Mouse (Mus musculus): Measurements from ENCODE around the gene Gas2. TPM values are rescaled to one million over a fixed set of nuclear protein-coding genes. Genes with fewer than 3 reads are reported as not detected.

Gene Gas2
- polyA plus RNA-seq, 1 experiment from 2014 or later, result 17.5 TPM

- Histone ChIP-seq H3K27me3 (ENCODE audit: control insufficient read depth, insufficient read depth, low read length) (no peaks in the 10 kb centered on the region), H3K4me3 (ENCODE audit: low read depth, low read length) (no peak overlapping the region), H3K27ac (ENCODE audit: low read length) (no peak overlapping the region), H3K4me1 (ENCODE audit: control insufficient read depth, insufficient read depth, low read length) (no peaks in the 10 kb centered on the region), H3K9ac (replicated peaks; ENCODE audit: low read depth, low read length) (no peak overlapping the region), H3K9me3 (ENCODE audit: control insufficient read depth, low read depth, low read length) (no peaks in the 10 kb centered on the region), H3K4me2 (replicated peaks; ENCODE audit: low read depth, low read length) (no peak overlapping the region), H3K36me3 (ENCODE audit: control insufficient read depth, insufficient read depth, low read length) (no peaks in the 10 kb centered on the region; the same call in 1 of the 2 replicates)
- WGBS, result 80% methylated on average over 4 of the region's 4 CpGs
- ATAC-seq (ENCODE audit: insufficient number of reproducible peaks, insufficient read depth, low FRiP score, low read depth), result no peak
Observed at GRCm38 (mm10) chr7:51931217-51931616, 69.4 kb downstream of the Gas2 start.

DNA sequence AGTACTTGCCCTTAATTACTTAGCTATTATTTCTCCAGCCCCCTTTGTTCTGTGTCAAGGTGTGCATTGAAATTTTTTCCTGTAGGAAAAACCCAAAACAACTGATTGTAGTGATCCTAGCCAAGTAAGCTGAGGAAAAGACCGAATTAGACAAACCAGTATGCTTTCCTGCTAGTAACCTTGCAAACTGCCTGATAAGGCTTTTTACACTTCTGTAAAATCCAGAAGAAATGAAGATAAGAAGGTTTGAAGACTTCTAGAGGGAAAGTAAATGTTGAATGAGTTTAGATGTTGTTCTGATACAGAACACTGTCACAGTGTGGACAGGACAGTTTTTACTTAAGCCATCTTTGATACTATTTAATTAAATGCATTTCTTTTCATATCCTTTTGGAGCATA, 75.5 kb downstream of the Gas2 start:
- no peak overlapping the region for H3K4me3 ChIP-seq (ENCODE audit: low read depth, low read length)
- H3K9ac ChIP-seq (replicated peaks; ENCODE audit: low read depth, low read length), result no peak overlapping the region
- no peaks in the 10 kb centered on the region for H3K9me3 ChIP-seq (ENCODE audit: control insufficient read depth, low read depth, low read length)
- 84% methylated on average over 1 of the region's 1 CpGs for WGBS
- no peaks in the 10 kb centered on the region for H3K27me3 ChIP-seq (ENCODE audit: control insufficient read depth, insufficient read depth, low read length)
- no peaks in the 10 kb centered on the region for H3K4me1 ChIP-seq (ENCODE audit: control insufficient read depth, insufficient read depth, low read length)
- H3K27ac ChIP-seq (ENCODE audit: low read length), result no peak overlapping the region
- no peaks in the 10 kb centered on the region for H3K36me3 ChIP-seq (ENCODE audit: control insufficient read depth, insufficient read depth, low read length)
- ATAC-seq (ENCODE audit: insufficient number of reproducible peaks, insufficient read depth, low FRiP score, low read depth), result no peak
- no peak overlapping the region for H3K4me2 ChIP-seq (replicated peaks; ENCODE audit: low read depth, low read length)

DNA sequence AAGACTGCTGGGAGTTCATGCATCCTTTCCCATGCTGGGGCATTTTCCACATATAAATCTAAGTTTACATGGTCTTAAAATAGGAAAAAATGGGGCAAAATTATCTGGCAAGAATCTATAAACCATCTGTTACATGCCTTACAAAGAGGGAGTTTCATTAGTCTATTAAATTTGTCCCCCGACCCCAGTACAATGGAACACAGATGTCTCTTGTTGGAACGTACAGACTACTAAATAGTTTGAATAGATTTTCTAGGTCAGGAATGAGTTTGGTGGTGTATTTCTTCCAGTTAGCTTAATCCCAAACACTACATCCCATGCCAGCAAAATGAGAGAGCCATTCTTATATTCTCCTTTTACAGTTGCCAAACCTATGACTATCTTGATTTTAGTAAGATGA, 78.6 kb downstream of the Gas2 start:
- Histone ChIP-seq H3K4me2 (replicated peaks; ENCODE audit: low read depth, low read length) (no peak overlapping the region), H3K27ac (ENCODE audit: low read length) (no peak overlapping the region), H3K9ac (replicated peaks; ENCODE audit: low read depth, low read length) (no peak overlapping the region), H3K9me3 (ENCODE audit: control insufficient read depth, low read depth, low read length) (no peaks in the 10 kb centered on the region), H3K4me3 (ENCODE audit: low read depth, low read length) (no peak overlapping the region), H3K4me1 (ENCODE audit: control insufficient read depth, insufficient read depth, low read length) (no peaks in the 10 kb centered on the region), H3K36me3 (ENCODE audit: control insufficient read depth, insufficient read depth, low read length) (no peaks in the 10 kb centered on the region), H3K27me3 (ENCODE audit: control insufficient read depth, insufficient read depth, low read length) (no peaks in the 10 kb centered on the region)
- WGBS, result 77% methylated on average over 2 of the region's 2 CpGs
- ATAC-seq (ENCODE audit: insufficient number of reproducible peaks, insufficient read depth, low FRiP score, low read depth), result no peak

GRCm38 (mm10) chr7:51955424-51956041, 93.7 kb downstream of the Gas2 start:
- 58% methylated on average over 9 of the region's 9 CpGs for WGBS
- no peak overlapping the region for H3K4me3 ChIP-seq (ENCODE audit: low read depth, low read length)
- no peak overlapping the region for H3K9ac ChIP-seq (replicated peaks; ENCODE audit: low read depth, low read length)
- H3K4me1 ChIP-seq (ENCODE audit: control insufficient read depth, insufficient read depth, low read length), result no peaks in the 10 kb centered on the region
- no peaks in the 10 kb centered on the region for H3K36me3 ChIP-seq (ENCODE audit: control insufficient read depth, insufficient read depth, low read length)
- no peaks in the 10 kb centered on the region for H3K27me3 ChIP-seq (ENCODE audit: control insufficient read depth, insufficient read depth, low read length)
- H3K27ac ChIP-seq (ENCODE audit: low read length), result no peak overlapping the region
- no peak for ATAC-seq (ENCODE audit: insufficient number of reproducible peaks, insufficient read depth, low FRiP score, low read depth)
- no peak overlapping the region for H3K4me2 ChIP-seq (replicated peaks; ENCODE audit: low read depth, low read length)
- H3K9me3 ChIP-seq (ENCODE audit: control insufficient read depth, low read depth, low read length), result no peaks in the 10 kb centered on the region

GRCm38 (mm10) chr7:51957766-51958165, 96.0 kb downstream of the Gas2 start:
- H3K4me2 ChIP-seq (replicated peaks; ENCODE audit: low read depth, low read length), result no peak overlapping the region
- H3K27ac ChIP-seq (ENCODE audit: low read length), result no peak overlapping the region
- ATAC-seq (ENCODE audit: insufficient number of reproducible peaks, insufficient read depth, low FRiP score, low read depth), result no peak
- H3K9ac ChIP-seq (replicated peaks; ENCODE audit: low read depth, low read length), result no peak overlapping the region
- no peaks in the 10 kb centered on the region for H3K36me3 ChIP-seq (ENCODE audit: control insufficient read depth, insufficient read depth, low read length)
- H3K4me3 ChIP-seq (ENCODE audit: low read depth, low read length), result no peak overlapping the region
- H3K27me3 ChIP-seq (ENCODE audit: control insufficient read depth, insufficient read depth, low read length), result no peaks in the 10 kb centered on the region
- H3K9me3 ChIP-seq (ENCODE audit: control insufficient read depth, low read depth, low read length), result no peaks in the 10 kb centered on the region
- no peaks in the 10 kb centered on the region for H3K4me1 ChIP-seq (ENCODE audit: control insufficient read depth, insufficient read depth, low read length)

DNA sequence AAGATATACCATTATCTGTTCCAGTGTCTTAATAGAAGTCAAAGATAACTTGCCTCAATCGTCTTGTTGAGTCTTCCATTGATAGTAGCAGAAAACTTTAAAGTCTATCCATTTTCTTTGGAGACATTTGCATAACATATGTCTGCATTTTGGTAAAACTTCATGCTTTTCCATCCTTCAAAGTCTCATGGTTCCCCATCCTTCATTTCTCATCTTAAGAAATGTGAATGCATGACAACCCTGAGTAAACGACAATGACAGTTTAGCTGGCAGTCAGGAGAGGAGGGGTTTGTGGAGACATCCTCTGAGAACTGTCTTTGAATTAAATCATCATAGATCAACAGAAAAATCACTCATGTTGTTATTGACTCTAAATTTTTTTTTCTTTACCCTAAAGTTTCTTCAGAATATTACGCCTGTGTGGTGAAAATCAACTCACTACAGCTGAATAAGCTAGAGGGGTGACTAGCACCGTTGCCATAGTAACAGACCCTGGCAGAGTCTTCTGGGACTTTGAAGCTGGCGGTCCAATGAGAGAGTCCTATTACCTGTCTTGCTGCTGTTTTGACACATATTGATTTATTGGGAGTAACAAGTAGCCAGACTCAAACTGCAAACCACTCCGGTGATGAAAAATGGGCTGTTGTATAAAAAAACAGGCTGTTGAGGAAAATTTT, 99.0 kb downstream of the Gas2 start:
- Histone ChIP-seq H3K27me3 (ENCODE audit: control insufficient read depth, insufficient read depth, low read length) (no peaks in the 10 kb centered on the region), H3K36me3 (ENCODE audit: control insufficient read depth, insufficient read depth, low read length) (no peaks in the 10 kb centered on the region), H3K4me2 (replicated peaks; ENCODE audit: low read depth, low read length) (no peak overlapping the region), H3K27ac (ENCODE audit: low read length) (no peak overlapping the region), H3K9me3 (ENCODE audit: control insufficient read depth, low read depth, low read length) (no peaks in the 10 kb centered on the region), H3K4me1 (ENCODE audit: control insufficient read depth, insufficient read depth, low read length) (no peaks in the 10 kb centered on the region), H3K9ac (replicated peaks; ENCODE audit: low read depth, low read length) (no peak overlapping the region), H3K4me3 (ENCODE audit: low read depth, low read length) (no peak overlapping the region)
- WGBS, result 54% methylated on average over 6 of the region's 6 CpGs
- no peak for ATAC-seq (ENCODE audit: insufficient number of reproducible peaks, insufficient read depth, low FRiP score, low read depth)

- no peak for ATAC-seq (ENCODE audit: insufficient number of reproducible peaks, insufficient read depth, low FRiP score, low read depth)
- no peaks in the 10 kb centered on the region for H3K36me3 ChIP-seq (ENCODE audit: control insufficient read depth, insufficient read depth, low read length)
- H3K27ac ChIP-seq (ENCODE audit: low read length), result no peak overlapping the region
- no peak overlapping the region for H3K4me3 ChIP-seq (ENCODE audit: low read depth, low read length)
- no peaks in the 10 kb centered on the region for H3K4me1 ChIP-seq (ENCODE audit: control insufficient read depth, insufficient read depth, low read length)
- H3K9ac ChIP-seq (replicated peaks; ENCODE audit: low read depth, low read length), result no peak overlapping the region
- H3K9me3 ChIP-seq (ENCODE audit: control insufficient read depth, low read depth, low read length), result no peaks in the 10 kb centered on the region
- 84% methylated on average over 10 of the region's 10 CpGs for WGBS
- H3K4me2 ChIP-seq (replicated peaks; ENCODE audit: low read depth, low read length), result no peak overlapping the region
- H3K27me3 ChIP-seq (ENCODE audit: control insufficient read depth, insufficient read depth, low read length), result no peaks in the 10 kb centered on the region
Observed at GRCm38 (mm10) chr7:51962219-51962952, 100.6 kb downstream of the Gas2 start.

DNA sequence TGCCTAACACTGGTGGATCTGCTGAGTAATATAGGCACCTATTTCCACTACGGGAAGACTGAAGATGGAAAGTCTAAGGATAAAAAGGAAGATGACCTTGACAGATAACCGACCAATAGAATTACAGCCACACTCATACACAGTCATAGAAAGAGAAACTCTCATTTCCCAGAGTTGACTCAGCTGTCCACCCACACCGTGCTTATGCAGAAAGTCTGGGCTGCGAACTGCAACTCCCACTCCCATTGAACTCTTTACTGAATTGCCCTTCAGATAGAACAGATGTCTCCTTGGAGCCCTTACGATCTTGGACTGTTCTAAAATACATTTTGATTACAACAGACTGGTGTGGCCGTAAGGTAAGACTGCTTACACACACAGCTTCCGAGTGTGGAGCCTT, 102.9 kb downstream of the Gas2 start:
- 78% methylated on average over 7 of the region's 7 CpGs for WGBS
- Histone ChIP-seq H3K4me3 (ENCODE audit: low read depth, low read length) (no peak overlapping the region), H3K9ac (replicated peaks; ENCODE audit: low read depth, low read length) (no peak overlapping the region)

More for the DNA sequence above, 102.9 kb downstream of the Gas2 start:
- Histone ChIP-seq H3K36me3 (ENCODE audit: control insufficient read depth, insufficient read depth, low read length) (no peaks in the 10 kb centered on the region), H3K4me2 (replicated peaks; ENCODE audit: low read depth, low read length) (no peak overlapping the region), H3K9me3 (ENCODE audit: control insufficient read depth, low read depth, low read length) (no peaks in the 10 kb centered on the region), H3K4me1 (ENCODE audit: control insufficient read depth, insufficient read depth, low read length) (no peaks in the 10 kb centered on the region), H3K27me3 (ENCODE audit: control insufficient read depth, insufficient read depth, low read length) (no peaks in the 10 kb centered on the region), H3K27ac (ENCODE audit: low read length) (no peak overlapping the region)
- ATAC-seq (ENCODE audit: insufficient number of reproducible peaks, insufficient read depth, low FRiP score, low read depth), result no peak

Data from stomach, embryonic 14.5 days (tissue).